ENCODE assay signal across 20 mouse cellular contexts in the genomic region with DNA sequence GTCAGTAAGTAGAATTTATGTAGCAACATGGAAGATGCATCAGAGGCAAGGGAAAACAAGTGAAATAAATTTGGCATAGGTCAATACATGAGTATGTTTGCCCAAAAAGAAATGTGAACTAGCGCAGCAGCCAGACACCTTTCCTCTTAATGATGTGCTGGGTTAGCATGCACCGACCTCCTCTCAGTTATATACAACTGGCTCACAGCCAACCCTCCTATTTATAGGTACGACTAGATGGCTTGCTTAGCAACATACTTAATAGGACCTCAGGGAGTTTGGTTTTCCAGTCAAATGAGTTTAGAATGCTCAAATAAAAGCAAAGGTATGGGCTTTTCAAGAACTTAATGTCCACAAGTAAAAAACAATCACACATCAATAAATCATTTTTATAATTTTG.
DNase-seq lines count a peak whose midpoint lies in the region; ATAC-seq and TF ChIP-seq lines count a peak whose summit lies in the region.
"Had no signal": no experiment of that assay in that cellular context is flagged by ENCODE, and none has a peak within 500 bp of the region (broad histone marks: within the 10 kb centered on the region; RNA-seq: fewer than 3 reads in every experiment).

No protein-coding gene starts in this region.

- 16% methylated on average over 3 of the region's 3 CpGs for WGBS in heart, postnatal 0 days
- 33% methylated on average over 3 of the region's 3 CpGs for WGBS in heart, adult 2 months
- 24% methylated on average over 3 of the region's 3 CpGs for WGBS in limb, embryonic 11.5 days
- 63% methylated on average over 3 of the region's 3 CpGs for WGBS in limb, embryonic 10.5 days

- no peaks in the 10 kb centered on the region for H3K4me1 ChIP-seq in heart, postnatal 0 days (ENCODE audit: control insufficient read depth, insufficient read depth)
- H3K4me1 ChIP-seq in heart, adult 2 months (ENCODE audit: control insufficient read depth, insufficient read depth, low read length), result no peaks in the 10 kb centered on the region
- 0 out of 2 replicates have a peak, but pooled peaks cover 3% of the 10 kb centered on the region for H3K4me1 ChIP-seq in limb, embryonic 11.5 days (ENCODE audit: control insufficient read depth, insufficient read depth, low read length)
- peaks cover 9% of the 10 kb centered on the region; the same call in 1 of the 2 replicates for H3K4me1 ChIP-seq in limb, embryonic 10.5 days
- H3K4me1 ChIP-seq: forebrain, embryonic 12.5 days; heart, embryonic 10.5 days had no signal

- TF ChIP-seq POLR2A in heart, adult 2 months (IDR thresholded peaks at IDR 0.05; ENCODE audit: insufficient read depth, low read depth, low read length), result no peak

- no peak for TF ChIP-seq EP300 in heart, postnatal 0 days (IDR thresholded peaks at IDR 0.05; ENCODE audit: low read depth)
- TF ChIP-seq EP300 in heart, adult 2 months (IDR thresholded peaks at IDR 0.05; ENCODE audit: insufficient read depth, low read depth, low read length), result no peak

- no peaks in the 10 kb centered on the region for H3K36me3 ChIP-seq in heart, postnatal 0 days (replicated peaks; ENCODE audit: control insufficient read depth, insufficient read depth, low read length)
- no peaks in the 10 kb centered on the region for H3K36me3 ChIP-seq in heart, adult 2 months (ENCODE audit: control insufficient read depth, insufficient read depth, low read length)
- no peaks in the 10 kb centered on the region for H3K36me3 ChIP-seq in limb, embryonic 11.5 days (ENCODE audit: control insufficient read depth, insufficient read depth, low read length)
- no peaks in the 10 kb centered on the region for H3K36me3 ChIP-seq in limb, embryonic 10.5 days
- H3K36me3 ChIP-seq: forebrain, embryonic 12.5 days; heart, embryonic 10.5 days had no signal

- H3K9ac ChIP-seq in heart, postnatal 0 days (replicated peaks; ENCODE audit: low read depth, low read length), result no peak overlapping the region
- H3K9ac ChIP-seq in heart, adult 2 months (ENCODE audit: low read depth, low read length), result no peak overlapping the region
- no peak overlapping the region for H3K9ac ChIP-seq in limb, embryonic 11.5 days (ENCODE audit: low read length)
- H3K9ac ChIP-seq: forebrain, embryonic 12.5 days had no signal

- H3K4me2 ChIP-seq in heart, postnatal 0 days (ENCODE audit: low read depth, low read length), result no peak overlapping the region
- no peak overlapping the region for H3K4me2 ChIP-seq in limb, embryonic 11.5 days (ENCODE audit: low read depth, severe bottlenecking)
- H3K4me2 ChIP-seq: forebrain, embryonic 12.5 days; midbrain, embryonic 11.5 days had no signal

- H3K79me2 ChIP-seq in heart, adult 2 months (replicated peaks; ENCODE audit: control insufficient read depth, insufficient read depth, low read length), result no peaks in the 10 kb centered on the region

- intact Hi-C loops in heart, adult 2 months (cut with DNase I), result no loop called here

- no peak overlapping the region for H3K4me3 ChIP-seq in heart, postnatal 0 days (ENCODE audit: low read depth, low read length)
- H3K4me3 ChIP-seq in heart, adult 2 months, result no peak overlapping the region
- H3K4me3 ChIP-seq in limb, embryonic 11.5 days (ENCODE audit: low read depth, low read length), result no peak overlapping the region
- H3K4me3 ChIP-seq in limb, embryonic 10.5 days, result no peak overlapping the region
- H3K4me3 ChIP-seq: forebrain, embryonic 12.5 days; heart, embryonic 10.5 days had no signal

- H3K9me3 ChIP-seq in heart, postnatal 0 days (replicated peaks; ENCODE audit: control insufficient read depth, low read length), result no peaks in the 10 kb centered on the region
- no peaks in the 10 kb centered on the region for H3K9me3 ChIP-seq in limb, embryonic 11.5 days (ENCODE audit: control insufficient read depth, low read length)
- H3K9me3 ChIP-seq in limb, embryonic 10.5 days (replicated peaks), result no peaks in the 10 kb centered on the region
- H3K9me3 ChIP-seq: forebrain, embryonic 12.5 days; heart, embryonic 10.5 days had no signal

- no peaks in the 10 kb centered on the region for H3K27me3 ChIP-seq in heart, postnatal 0 days (ENCODE audit: control insufficient read depth, insufficient read depth, low read length)
- H3K27me3 ChIP-seq in heart, adult 2 months (ENCODE audit: control insufficient read depth, insufficient read depth, low read length), result no peaks in the 10 kb centered on the region
- H3K27me3 ChIP-seq in limb, embryonic 11.5 days (ENCODE audit: control insufficient read depth, insufficient read depth, low read length), result no peaks in the 10 kb centered on the region
- H3K27me3 ChIP-seq in limb, embryonic 10.5 days (ENCODE audit: low read depth, poor library complexity, severe bottlenecking), result no peaks in the 10 kb centered on the region
- H3K27me3 ChIP-seq: forebrain, embryonic 12.5 days had no signal

- no peak for ATAC-seq in heart, postnatal 0 days (ENCODE audit: insufficient read depth, low read depth)
- ATAC-seq in limb, embryonic 11.5 days (ENCODE audit: insufficient number of reproducible peaks, low FRiP score, low TSS enrichment, low read depth), result peak; percentile 73
- ATAC-seq: inflammation-experienced regulatory T-cells, adult 6 months had no signal

- H3K27ac ChIP-seq in heart, postnatal 0 days (ENCODE audit: low read depth), result no peak overlapping the region
- no peak overlapping the region for H3K27ac ChIP-seq in heart, adult 2 months
- H3K27ac ChIP-seq in limb, embryonic 11.5 days (replicated peaks; ENCODE audit: low read depth, low read length), result peak overlapping the region; percentile 36; the same call in 1 of the 2 replicates
- no peak overlapping the region for H3K27ac ChIP-seq in limb, embryonic 10.5 days
- H3K27ac ChIP-seq: forebrain, embryonic 12.5 days; heart, embryonic 10.5 days had no signal

- TF ChIP-seq CTCF in heart, postnatal 0 days (IDR thresholded peaks at IDR 0.05; ENCODE audit: low read depth), result no peak
- TF ChIP-seq CTCF in heart, adult 2 months (IDR thresholded peaks at IDR 0.05), result no peak

- DNase-seq in heart, postnatal 0 days (ENCODE audit: low spot score), result peak; percentile 51
- no peak for DNase-seq in heart, adult 2 months
- peak; percentile 55 for DNase-seq in limb, embryonic 11.5 days (ENCODE audit: low spot score)
- DNase-seq in limb, embryonic 10.5 days (ENCODE audit: low spot score), result no peak
- peak; percentile 85 for DNase-seq in forelimb bud, embryonic 11.5 days (ENCODE audit: low read depth, low spot score)
- peak; percentile 27 for DNase-seq in mesoderm, embryonic 11.5 days (ENCODE audit: low read depth, low spot score)
- no peak for DNase-seq in thymus, postnatal 4 days
- DNase-seq: cerebellum, adult 11 months; gastrocnemius, postnatal 36 days; layer of hippocampus, adult 9-11 months; liver; lung, adult 2 months; lung, postnatal 4 days; right cerebral cortex, adult 18-20 months; spleen, adult 18-20 months; thymus, adult 2 months had no signal

Comparison
In these comparisons a context has a peak if more than half of its experiments do, and no peak if none do; other contexts are left out.
1. DNase-seq: peak in heart, postnatal 0 days (single experiment), limb, embryonic 11.5 days (single experiment), forelimb bud, embryonic 11.5 days (single experiment) and mesoderm, embryonic 11.5 days (single experiment); none in heart, adult 2 months (0 of 2), limb, embryonic 10.5 days (single experiment) and thymus, postnatal 4 days (single experiment).